Mouse (Mus musculus): Measurements from ENCODE around the gene Gigyf1.

DNA sequence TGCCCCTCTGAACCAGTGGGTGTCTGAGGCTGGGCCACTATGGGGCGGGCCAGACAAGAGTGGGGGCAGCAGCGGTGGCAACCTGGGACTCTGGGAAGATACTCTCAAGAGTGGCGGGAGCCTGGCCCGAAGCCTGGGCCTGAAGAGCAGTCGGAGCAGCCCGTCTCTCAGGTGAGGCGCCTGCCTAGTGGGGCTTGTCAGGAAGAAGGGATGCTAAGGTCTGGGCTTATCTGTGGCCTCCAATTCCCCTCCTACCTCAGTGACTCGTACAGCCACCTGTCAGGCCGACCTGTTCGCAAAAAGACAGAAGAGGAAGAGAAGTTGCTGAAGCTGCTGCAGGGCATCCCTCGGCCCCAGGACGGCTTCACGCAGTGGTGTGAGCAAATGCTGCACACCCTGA lies 6.3 kb downstream of the Gigyf1 start:
- TF ChIP-seq CTCF (IDR thresholded peaks at IDR 0.05; ENCODE audit: insufficient read depth, low read depth, low read length), result no peak
- no peak for TF ChIP-seq POLR2A (IDR thresholded peaks at IDR 0.05; ENCODE audit: insufficient read depth, low read depth, low read length)
